Mouse (Mus musculus) cortical plate, adult 2 months (tissue): ENCODE results near the gene Gramd4.

Experiments
- CTCF ChIP-seq: fragments of 200-500 bp; IDR thresholded peaks from 2 replicates; pipeline ENCODE4 v1.5.1; 2011; ENCODE audit warnings: mild to moderate bottlenecking, control low read depth, low read length; ENCODE audit not compliant: insufficient read depth; ENCODE audit errors: extremely low read depth
- POLR2A ChIP-seq: fragments of 200-500 bp; IDR thresholded peaks from 2 replicates; pipeline ENCODE4 v1.6.1; 2011; ENCODE audit warnings: mild to moderate bottlenecking, low read length, control low read depth; ENCODE audit not compliant: insufficient read depth; ENCODE audit errors: extremely low read depth

DNA sequence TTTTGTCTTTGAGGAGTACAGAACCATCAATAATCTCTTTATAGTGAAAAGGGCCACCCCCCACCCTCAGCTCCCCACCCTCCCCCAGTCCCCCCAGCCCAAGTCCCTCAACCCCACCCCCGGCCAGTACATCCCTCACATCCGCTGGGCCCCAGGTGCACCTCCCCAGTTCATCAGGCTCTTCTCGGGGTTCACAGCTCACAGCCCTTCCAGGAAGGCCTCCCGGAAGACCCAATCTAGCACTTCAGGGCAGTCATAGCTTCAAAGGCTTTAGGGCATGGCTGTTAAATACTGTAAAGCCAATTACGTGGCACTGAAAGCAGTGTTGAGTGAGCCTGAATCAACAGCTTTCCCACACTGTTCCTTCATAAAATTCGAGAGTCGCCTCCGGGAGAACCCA, 29.6 kb upstream of the Gramd4 start:
- TF ChIP-seq POLR2A: no peak
- TF ChIP-seq CTCF: no peak
